Mouse (Mus musculus): ENCODE measurements at regions not wholly inside any gene's neighbourhood (a gene's known extent, or its start where the extent isn't known, plus 50 kb on each side); places are given as distances from the start of the nearest gene placed in this dataset.

DNA sequence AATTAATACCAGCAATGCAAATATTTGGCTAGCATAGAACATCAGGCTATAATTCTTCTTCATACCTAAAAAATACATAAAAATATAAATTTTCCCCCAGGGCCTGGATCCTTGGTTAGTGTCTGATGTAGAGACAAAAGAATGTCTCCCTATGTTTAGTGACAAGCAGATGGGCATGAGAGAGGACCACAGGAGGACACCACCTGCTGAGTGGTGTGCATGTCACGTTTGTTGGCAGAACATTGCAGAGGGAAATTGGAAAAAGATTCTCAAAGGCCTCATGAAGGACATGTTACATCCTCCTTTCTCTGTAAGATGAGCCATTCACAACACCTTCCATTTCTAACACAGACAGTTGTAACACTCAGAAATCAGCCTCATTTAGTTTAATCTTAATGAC is 206.3 kb downstream of the Hhipl2 start:
- TF ChIP-seq CTCF (IDR thresholded peaks at IDR 0.05) = no peak
- TF ChIP-seq POLR2A (IDR thresholded peaks at IDR 0.05; ENCODE audit: insufficient read depth, low read depth, low read length) = no peak
- TF ChIP-seq EP300 (IDR thresholded peaks at IDR 0.05; ENCODE audit: insufficient read depth, low read depth, low read length) = no peak
